Mouse (Mus musculus): ENCODE results near the gene Ttc26. TPM values are rescaled to one million over a fixed set of nuclear protein-coding genes. Genes with fewer than 3 reads are reported as not detected.

The Ttc26 gene
- 0.13 and 0.18 TPM in 2 replicates for polyA plus RNA-seq (2012)

GRCm38 (mm10) chr6:38381129-38381771, at the start of gene Ttc26:
Ttc26 (plus strand) TSS chr6:38381469.

DNA sequence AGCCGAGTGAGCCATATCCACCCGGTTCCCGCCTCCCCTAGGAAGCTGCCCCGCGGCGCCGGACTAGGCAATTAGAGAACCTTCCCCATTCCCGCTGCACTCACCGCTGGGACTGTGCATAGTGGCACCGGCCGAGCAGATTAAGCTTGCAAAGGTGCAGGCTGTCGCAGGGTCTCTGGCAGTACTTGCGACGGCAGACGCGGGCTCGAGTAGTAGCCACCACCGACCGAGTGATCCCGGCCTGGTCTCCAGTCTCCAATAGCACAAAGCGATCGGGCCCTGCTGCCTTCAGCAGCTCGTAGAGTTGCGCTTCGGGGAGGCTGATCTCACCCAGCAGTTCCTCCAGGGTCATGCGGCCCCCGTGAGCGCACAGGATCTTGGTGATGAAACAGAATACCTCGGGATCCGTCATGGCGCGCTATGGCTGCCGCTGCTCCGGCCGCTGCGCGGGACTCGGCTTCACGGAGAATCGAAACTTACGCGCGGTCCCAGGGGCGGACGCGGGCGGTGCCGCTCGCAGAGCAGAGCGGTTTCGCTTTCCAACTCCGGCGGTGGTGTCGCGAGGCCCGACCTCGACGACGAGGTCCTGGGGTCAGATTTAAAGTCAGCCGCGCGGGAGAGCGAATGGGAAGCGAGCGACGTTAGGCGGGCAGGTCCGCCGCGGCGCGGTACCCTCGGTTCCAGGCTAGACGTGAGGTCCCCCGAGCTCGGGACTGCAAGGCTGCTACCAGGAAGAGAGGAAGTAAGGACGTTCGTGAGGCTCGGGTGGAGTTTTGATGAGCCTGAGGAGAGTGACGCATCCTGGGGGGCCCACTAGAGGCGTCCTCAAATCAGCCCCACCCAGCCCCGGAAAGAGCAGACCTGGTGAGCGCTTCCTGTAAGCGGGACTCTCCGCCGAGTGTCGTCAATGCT, 27.2 kb upstream of the Ttc26 start, which contains the start of gene Zc3hav1:
Zc3hav1 (minus strand) TSS at position 793 of the 912 bp plus-strand sequence.

GRCm38 (mm10) chr6:38433261-38434033, 52.2 kb downstream of the Ttc26 start, which contains the start of gene Ubn2:
Ubn2 (plus strand) TSS chr6:38433950.

Other genes starting within 250 kb of the Ttc26 start
- 1.3 and 2.6 TPM in 2 replicates for gene D630045J12Rik, start 127.5 kb upstream of the Ttc26 start, polyA plus RNA-seq (2012)
- gene Zc3hav1l, start 82.2 kb upstream of the Ttc26 start, polyA plus RNA-seq (2012), result 1.6 and 1.9 TPM in 2 replicates
- gene Zc3hav1, start 26.9 kb upstream of the Ttc26 start, polyA plus RNA-seq (2012), result 27.8 and 30.1 TPM in 2 replicates
- gene Ubn2, start 52.5 kb downstream of the Ttc26 start, polyA plus RNA-seq (2012), result 3.0 and 4.4 TPM in 2 replicates
- 202 and 217 TPM in 2 replicates for gene Fmc1, start 152.0 kb downstream of the Ttc26 start, polyA plus RNA-seq (2012)
- gene Luc7l2, start 169.9 kb downstream of the Ttc26 start, polyA plus RNA-seq (2012), result 75.7 and 91.4 TPM in 2 replicates